In the genomic region with DNA sequence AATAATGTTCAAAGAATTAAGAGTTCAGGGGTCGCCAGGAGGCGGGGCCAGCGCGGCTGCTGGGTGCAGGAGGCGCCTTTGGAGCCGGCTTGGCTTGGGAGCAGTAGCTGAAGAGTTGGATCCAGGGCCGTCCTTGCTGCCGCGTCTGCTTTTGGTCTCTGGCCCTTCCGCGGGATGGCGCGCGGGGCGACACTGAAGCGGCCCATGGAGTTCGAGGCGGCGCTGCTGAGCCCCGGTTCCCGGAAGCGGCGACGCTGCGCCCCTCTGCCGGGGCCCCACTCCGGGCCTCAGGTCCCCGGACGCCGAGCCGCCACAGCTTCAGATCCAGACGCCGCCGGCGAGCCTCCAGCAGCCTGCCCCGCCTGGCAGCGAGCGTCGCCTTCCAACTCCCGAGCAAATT, we compare ENCODE assay signal across 8 mouse cellular contexts. TPM values are rescaled to one million over a fixed set of nuclear protein-coding genes. Genes with fewer than 3 reads are reported as not detected.
DNase-seq lines count a peak whose midpoint lies in the region; ATAC-seq and TF ChIP-seq lines count a peak whose summit lies in the region.
"Not testable (repeated sequence)": the region's sequence is repeated elsewhere in the genome, so short reads cannot be mapped to it uniquely, and the experiment has no call there.
"Had no signal": no experiment of that assay in that cellular context is flagged by ENCODE, and none has a peak within 500 bp of the region (broad histone marks: within the 10 kb centered on the region; RNA-seq: fewer than 3 reads in every experiment).

No protein-coding gene starts in this region.

- not testable (repeated sequence) for H3K36me3 ChIP-seq in forebrain, embryonic 16.5 days (ENCODE audit: control insufficient read depth, insufficient read depth); kidney, embryonic 14.5 days (ENCODE audit: control insufficient read depth, insufficient read depth, low read length); liver, embryonic 14.5 days (replicated peaks; ENCODE audit: control insufficient read depth, insufficient read depth, low read depth); midbrain, embryonic 14.5 days (ENCODE audit: control insufficient read depth, insufficient read depth, low read length); splenic B cell, adult 2 months (ENCODE audit: control insufficient read depth, insufficient read depth, low read length, poor library complexity, severe bottlenecking)

- ATAC-seq in forebrain, embryonic 16.5 days: 0 out of 2 replicates have a peak, but pooled peaks have one; percentile 31
- peak; percentile 39; the same call in 1 of the 2 replicates for ATAC-seq in kidney, embryonic 14.5 days (ENCODE audit: low FRiP score, low TSS enrichment)
- ATAC-seq in liver, embryonic 14.5 days (ENCODE audit: insufficient read depth); midbrain, embryonic 14.5 days (ENCODE audit: low FRiP score, low TSS enrichment): not testable (repeated sequence)

- peak overlapping the region; percentile 28; the same call in 1 of the 2 replicates for H3K4me3 ChIP-seq in brown adipose tissue, adult 24 weeks (ENCODE audit: insufficient read depth, low read depth, low read length)
- peak overlapping the region; percentile 32 for H3K4me3 ChIP-seq in forebrain, embryonic 16.5 days (replicated peaks; ENCODE audit: low read length)
- H3K4me3 ChIP-seq in kidney, embryonic 14.5 days (ENCODE audit: low read length): peak overlapping the region; percentile 34
- H3K4me3 ChIP-seq in liver, embryonic 14.5 days (ENCODE audit: insufficient read depth in 1 of 2, low read depth in 2 of 2, low read length in 2 of 2): not testable (repeated sequence)
- peak overlapping the region; percentile 27 for H3K4me3 ChIP-seq in midbrain, embryonic 14.5 days (replicated peaks; ENCODE audit: low read depth, low read length)

- not testable (repeated sequence) for H3K27ac ChIP-seq in brown adipose tissue, adult 24 weeks (replicated peaks; ENCODE audit: low read depth, low read length); forebrain, embryonic 16.5 days (ENCODE audit: low read length); kidney, embryonic 14.5 days (ENCODE audit: low read depth, low read length); liver, embryonic 14.5 days; midbrain, embryonic 14.5 days (replicated peaks; ENCODE audit: low read depth, low read length)

- H3K4me2 ChIP-seq in forebrain, embryonic 16.5 days (ENCODE audit: low read length): peak overlapping the region; percentile 54
- H3K4me2 ChIP-seq in kidney, embryonic 14.5 days (replicated peaks; ENCODE audit: low read depth, low read length): peak overlapping the region; percentile 45
- peak overlapping the region; percentile 33 for H3K4me2 ChIP-seq in liver, embryonic 14.5 days (ENCODE audit: low read depth)
- H3K4me2 ChIP-seq in midbrain, embryonic 14.5 days (ENCODE audit: low read length): peak overlapping the region; percentile 52

- peak; percentile 11 for DNase-seq in heart, postnatal 4 days
- DNase-seq in liver, embryonic 14.5 days (ENCODE audit: low read depth in 3 of 3, low spot score in 3 of 3): not testable (repeated sequence)
- DNase-seq in midbrain, embryonic 14.5 days: peak; percentile 50
- DNase-seq in splenic B cell, adult 2 months (ENCODE audit: low read depth, low spot score): peak; percentile 43

- peaks cover 12% of the 10 kb centered on the region for H3K27me3 ChIP-seq in forebrain, embryonic 16.5 days (replicated peaks; ENCODE audit: control insufficient read depth, insufficient read depth, low read length)
- peaks cover 16% of the 10 kb centered on the region for H3K27me3 ChIP-seq in kidney, embryonic 14.5 days (ENCODE audit: control insufficient read depth, insufficient read depth, low read length)
- H3K27me3 ChIP-seq in liver, embryonic 14.5 days (ENCODE audit: control insufficient read depth, insufficient read depth, low read length): peaks cover 11% of the 10 kb centered on the region
- H3K27me3 ChIP-seq in midbrain, embryonic 14.5 days (ENCODE audit: control insufficient read depth, insufficient read depth, low read length); splenic B cell, adult 2 months (ENCODE audit: control insufficient read depth, insufficient read depth, low read length, poor library complexity, severe bottlenecking): not testable (repeated sequence)

- WGBS in forebrain, embryonic 16.5 days: under 1% methylated on average over 40 of the region's 40 CpGs
- WGBS in kidney, embryonic 14.5 days: under 1% methylated on average over 40 of the region's 40 CpGs
- WGBS in liver, embryonic 14.5 days (ENCODE audit: insufficient replicate concordance): under 1% methylated on average over 40 of the region's 40 CpGs
- WGBS in midbrain, embryonic 14.5 days: under 1% methylated on average over 40 of the region's 40 CpGs

- TF ChIP-seq EP300 in liver, embryonic 14.5 days (IDR thresholded peaks at IDR 0.05; ENCODE audit: low read depth): not testable (repeated sequence)

- not testable (repeated sequence) for TF ChIP-seq CTCF in liver, embryonic 14.5 days (IDR thresholded peaks at IDR 0.05; ENCODE audit: low read depth)

- H3K4me1 ChIP-seq in brown adipose tissue, adult 24 weeks (ENCODE audit: control insufficient read depth, insufficient read depth, insufficient read length, low read length); forebrain, embryonic 16.5 days (replicated peaks; ENCODE audit: control insufficient read depth, insufficient read depth, low read length); kidney, embryonic 14.5 days (ENCODE audit: control insufficient read depth, insufficient read depth, low read length); liver, embryonic 14.5 days (replicated peaks; ENCODE audit: control insufficient read depth in 2 of 2, insufficient read depth in 2 of 2, low read length in 1 of 2); midbrain, embryonic 14.5 days (ENCODE audit: control insufficient read depth, insufficient read depth, low read length): not testable (repeated sequence)

- 0 out of 2 replicates have a peak overlapping the region, but pooled peaks have one; percentile 22 for H3K9ac ChIP-seq in forebrain, embryonic 16.5 days (replicated peaks; ENCODE audit: low read depth, low read length)
- not testable (repeated sequence) for H3K9ac ChIP-seq in kidney, embryonic 14.5 days (ENCODE audit: low read depth, low read length); liver, embryonic 14.5 days (replicated peaks)
- 0 out of 2 replicates have a peak overlapping the region, but pooled peaks have one; percentile 34 for H3K9ac ChIP-seq in midbrain, embryonic 14.5 days (replicated peaks; ENCODE audit: low read length)

- not testable (repeated sequence) for H3K9me3 ChIP-seq in forebrain, embryonic 16.5 days (ENCODE audit: control insufficient read depth, low read length); kidney, embryonic 14.5 days (ENCODE audit: control insufficient read depth, low read length); liver, embryonic 14.5 days (ENCODE audit: control insufficient read depth, low read length); midbrain, embryonic 14.5 days (ENCODE audit: control insufficient read depth, low read length)

RNA-seq across cellular contexts. Expression of gene Gm8909, which starts 10.6 kb away (rescaled TPM):
- not detected in 2 replicates for polyA plus RNA-seq in brown adipose tissue, adult 24 weeks (2012; ENCODE audit: insufficient read depth, insufficient read length, missing spikeins)
- polyA plus RNA-seq in forebrain, embryonic 16.5 days (2015; fragmentation: Nextera tagmentation; extraction: Ambion mirVana): not detected in 2 replicates
- total RNA-seq in heart, postnatal 4 days (2021): not detected
- polyA plus RNA-seq in kidney, embryonic 14.5 days (2014; fragmentation: Nextera tagmentation; extraction: Ambion mirVana): not detected in 2 replicates
- polyA plus RNA-seq in liver, embryonic 14.5 days (2012; rRNA removed): not detected in 2 replicates
- polyA plus RNA-seq in liver, embryonic 14.5 days (2014; fragmentation: Nextera tagmentation; extraction: Ambion mirVana): not detected in 2 replicates
- not detected in 2 replicates for polyA plus RNA-seq in midbrain, embryonic 14.5 days (2014; fragmentation: Nextera tagmentation; extraction: Ambion mirVana)
- total RNA-seq: layer of hippocampus, postnatal 25 days had no signal

RNA-seq across cellular contexts. Expression of gene H2-T3, which starts 11.1 kb away (rescaled TPM):
- not detected in 2 replicates for polyA plus RNA-seq in brown adipose tissue, adult 24 weeks (2012; ENCODE audit: insufficient read depth, insufficient read length, missing spikeins)
- not detected in 2 replicates for polyA plus RNA-seq in forebrain, embryonic 16.5 days (2015; fragmentation: Nextera tagmentation; extraction: Ambion mirVana)
- not detected for total RNA-seq in heart, postnatal 4 days (2021)
- not detected in 2 replicates for polyA plus RNA-seq in kidney, embryonic 14.5 days (2014; fragmentation: Nextera tagmentation; extraction: Ambion mirVana)
- not detected in 2 replicates for polyA plus RNA-seq in liver, embryonic 14.5 days (2012; rRNA removed)
- not detected in 2 replicates for polyA plus RNA-seq in liver, embryonic 14.5 days (2014; fragmentation: Nextera tagmentation; extraction: Ambion mirVana)
- polyA plus RNA-seq in midbrain, embryonic 14.5 days (2014; fragmentation: Nextera tagmentation; extraction: Ambion mirVana): not detected in 2 replicates
- total RNA-seq: layer of hippocampus, postnatal 25 days had no signal

RNA-seq across cellular contexts. Expression of gene Gm7030, which starts 49.7 kb away (rescaled TPM):
- not detected in 2 replicates for polyA plus RNA-seq in brown adipose tissue, adult 24 weeks (2012; ENCODE audit: insufficient read depth, insufficient read length, missing spikeins)
- polyA plus RNA-seq in forebrain, embryonic 16.5 days (2015; fragmentation: Nextera tagmentation; extraction: Ambion mirVana): not detected in 2 replicates
- total RNA-seq in heart, postnatal 4 days (2021): not detected
- polyA plus RNA-seq in kidney, embryonic 14.5 days (2014; fragmentation: Nextera tagmentation; extraction: Ambion mirVana): not detected in 2 replicates
- polyA plus RNA-seq in liver, embryonic 14.5 days (2012; rRNA removed): not detected in 2 replicates
- polyA plus RNA-seq in liver, embryonic 14.5 days (2014; fragmentation: Nextera tagmentation; extraction: Ambion mirVana): not detected in 2 replicates
- not detected in 2 replicates for polyA plus RNA-seq in midbrain, embryonic 14.5 days (2014; fragmentation: Nextera tagmentation; extraction: Ambion mirVana)
- total RNA-seq: layer of hippocampus, postnatal 25 days had no signal

RNA-seq across cellular contexts. Expression of gene Gm19684, which starts 57.5 kb away (rescaled TPM):
- not detected in 2 replicates for polyA plus RNA-seq in brown adipose tissue, adult 24 weeks (2012; ENCODE audit: insufficient read depth, insufficient read length, missing spikeins)
- polyA plus RNA-seq in forebrain, embryonic 16.5 days (2015; fragmentation: Nextera tagmentation; extraction: Ambion mirVana): not detected in 2 replicates
- not detected for total RNA-seq in heart, postnatal 4 days (2021)
- polyA plus RNA-seq in kidney, embryonic 14.5 days (2014; fragmentation: Nextera tagmentation; extraction: Ambion mirVana): not detected in 2 replicates
- polyA plus RNA-seq in liver, embryonic 14.5 days (2012; rRNA removed): not detected in 2 replicates
- polyA plus RNA-seq in liver, embryonic 14.5 days (2014; fragmentation: Nextera tagmentation; extraction: Ambion mirVana): not detected in 2 replicates
- not detected in 2 replicates for polyA plus RNA-seq in midbrain, embryonic 14.5 days (2014; fragmentation: Nextera tagmentation; extraction: Ambion mirVana)
- total RNA-seq: layer of hippocampus, postnatal 25 days had no signal
